Mouse (Mus musculus): ENCODE measurements around the gene Myd88. TPM values are rescaled to one million over a fixed set of nuclear protein-coding genes. Genes with fewer than 3 reads are reported as not detected.

Gene Myd88
- 50.0 TPM for polyA plus RNA-seq (2015; fragmentation: Illumina TruSeq; extraction: RNeasy Lipid Tissue Mini Kit (QIAGEN cat#74804); ENCODE audit: insufficient read depth, low replicate concordance)

DNA sequence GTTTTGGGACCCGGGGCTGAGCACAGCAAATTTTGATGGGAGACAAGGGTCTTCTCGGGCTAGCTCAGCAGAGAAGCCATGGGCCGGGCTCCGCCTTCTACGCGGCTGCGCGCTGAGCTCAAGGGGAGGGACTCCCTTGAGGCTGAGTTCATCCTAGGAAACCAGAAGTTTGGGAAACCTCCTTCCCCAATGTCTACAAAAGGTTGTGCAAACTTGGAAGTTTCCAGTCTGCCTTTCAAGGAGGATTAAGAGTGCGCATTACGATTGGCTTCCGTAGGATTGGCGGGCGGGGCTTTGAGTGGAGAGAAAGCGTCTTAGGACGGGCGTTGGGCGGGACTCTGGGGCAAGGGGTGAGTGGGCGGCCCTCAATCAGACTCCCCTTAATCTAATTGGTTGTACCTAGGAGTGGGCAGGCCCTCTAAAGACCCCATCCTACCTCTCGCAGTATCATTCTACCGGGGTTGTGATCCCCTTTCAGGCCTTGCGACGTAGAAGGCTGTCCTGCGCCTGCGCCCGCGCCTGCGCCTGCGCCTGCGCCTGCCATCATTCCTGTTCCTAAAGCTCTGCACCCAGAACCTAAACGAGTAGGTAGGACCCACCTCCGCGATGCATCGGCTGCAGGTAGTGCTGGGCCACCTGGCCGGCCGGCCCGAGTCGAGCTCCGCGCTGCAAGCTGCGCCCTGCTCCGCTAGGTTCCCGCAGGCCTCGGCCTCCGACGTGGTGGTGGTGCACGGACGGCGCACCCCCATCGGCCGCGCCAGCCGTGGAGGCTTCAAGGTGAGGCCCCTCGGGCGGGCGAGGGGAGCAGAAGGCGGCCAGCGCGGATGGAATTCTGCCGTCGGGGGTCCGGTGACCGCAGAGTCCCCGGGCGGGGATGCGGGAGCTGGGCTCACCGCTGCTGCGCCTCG lies at the start of gene Myd88:
Gene Myd88, minus strand, starts transcription at position 503 of the 908 bp plus-strand sequence.

GRCm38 (mm10) chr9:119365284-119365683 lies 24.1 kb upstream of the Myd88 start, which contains the start of gene Slc22a14:
Slc22a14 (minus strand) TSS chr9:119365553.

GRCm38 (mm10) chr9:119357331-119358057 lies 16.3 kb upstream of the Myd88 start, which contains the start of gene Xylb:
Xylb (plus strand) TSS chr9:119357381.

GRCm38 (mm10) chr9:119339558-119340211 lies 1.5 kb downstream of the Myd88 start, which contains the start of gene Acaa1a:
Acaa1a (plus strand) TSS chr9:119339676.

GRCm38 (mm10) chr9:119322289-119323259 lies 18.6 kb downstream of the Myd88 start, which contains the start of gene Oxsr1:
Oxsr1 (minus strand) TSS chr9:119322427.

Other genes with a start within 250 kb of the Myd88 start
- 2.0 TPM for gene Plcd1, start 247.9 kb downstream of the Myd88 start, polyA plus RNA-seq (2015; fragmentation: Illumina TruSeq; extraction: RNeasy Lipid Tissue Mini Kit (QIAGEN cat#74804); ENCODE audit: insufficient read depth, low replicate concordance)
- 0.43 TPM for gene Dlec1, start 238.9 kb downstream of the Myd88 start, polyA plus RNA-seq (2015; fragmentation: Illumina TruSeq; extraction: RNeasy Lipid Tissue Mini Kit (QIAGEN cat#74804); ENCODE audit: insufficient read depth, low replicate concordance)
- gene Acaa1b, start 184.3 kb downstream of the Myd88 start, polyA plus RNA-seq (2015; fragmentation: Illumina TruSeq; extraction: RNeasy Lipid Tissue Mini Kit (QIAGEN cat#74804); ENCODE audit: insufficient read depth, low replicate concordance) = not detected
- not detected for gene Gm47289, start 182.2 kb downstream of the Myd88 start, polyA plus RNA-seq (2015; fragmentation: Illumina TruSeq; extraction: RNeasy Lipid Tissue Mini Kit (QIAGEN cat#74804); ENCODE audit: insufficient read depth, low replicate concordance)
- gene Slc22a13, start 132.3 kb downstream of the Myd88 start, polyA plus RNA-seq (2015; fragmentation: Illumina TruSeq; extraction: RNeasy Lipid Tissue Mini Kit (QIAGEN cat#74804); ENCODE audit: insufficient read depth, low replicate concordance) = not detected
- 45.4 TPM for gene Oxsr1, start 19.0 kb downstream of the Myd88 start, polyA plus RNA-seq (2015; fragmentation: Illumina TruSeq; extraction: RNeasy Lipid Tissue Mini Kit (QIAGEN cat#74804); ENCODE audit: insufficient read depth, low replicate concordance)
- 31.3 TPM for gene Acaa1a, start 1.7 kb downstream of the Myd88 start, polyA plus RNA-seq (2015; fragmentation: Illumina TruSeq; extraction: RNeasy Lipid Tissue Mini Kit (QIAGEN cat#74804); ENCODE audit: insufficient read depth, low replicate concordance)
- 1.8 TPM for gene Xylb, start 16.0 kb upstream of the Myd88 start, polyA plus RNA-seq (2015; fragmentation: Illumina TruSeq; extraction: RNeasy Lipid Tissue Mini Kit (QIAGEN cat#74804); ENCODE audit: insufficient read depth, low replicate concordance)
- 0.29 TPM for gene Slc22a14, start 24.1 kb upstream of the Myd88 start, polyA plus RNA-seq (2015; fragmentation: Illumina TruSeq; extraction: RNeasy Lipid Tissue Mini Kit (QIAGEN cat#74804); ENCODE audit: insufficient read depth, low replicate concordance)
- 0.41 TPM for gene Acvr2b, start 60.7 kb upstream of the Myd88 start, polyA plus RNA-seq (2015; fragmentation: Illumina TruSeq; extraction: RNeasy Lipid Tissue Mini Kit (QIAGEN cat#74804); ENCODE audit: insufficient read depth, low replicate concordance)
- 8.7 TPM for gene Exog, start 103.5 kb upstream of the Myd88 start, polyA plus RNA-seq (2015; fragmentation: Illumina TruSeq; extraction: RNeasy Lipid Tissue Mini Kit (QIAGEN cat#74804); ENCODE audit: insufficient read depth, low replicate concordance)
- gene Scn5a, start 237.6 kb upstream of the Myd88 start, polyA plus RNA-seq (2015; fragmentation: Illumina TruSeq; extraction: RNeasy Lipid Tissue Mini Kit (QIAGEN cat#74804); ENCODE audit: insufficient read depth, low replicate concordance) = 0.29 TPM

Data from spleen, adult 10 weeks (tissue).